ENCODE assay signal across 8 mouse cellular contexts in the genomic region with DNA sequence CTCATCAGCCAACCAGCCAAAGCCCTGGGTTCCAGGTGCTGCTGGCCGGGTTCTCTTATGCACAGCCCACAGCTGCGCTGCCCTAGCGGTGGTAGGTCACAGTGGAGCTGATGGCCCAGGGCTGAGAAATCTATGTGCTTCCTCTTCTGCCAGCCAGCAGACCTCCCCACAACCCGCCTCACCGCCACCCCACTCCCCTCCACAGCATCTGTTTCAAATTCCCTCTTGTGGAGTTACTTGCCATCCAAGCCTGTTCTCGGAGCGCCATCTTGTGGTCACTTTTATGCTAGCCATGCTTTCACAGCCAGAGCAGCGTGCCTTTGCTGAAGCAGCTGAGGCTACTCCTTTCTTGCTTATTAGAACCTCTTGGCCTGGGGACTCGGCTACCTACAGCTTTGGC. TPM values are rescaled to one million over a fixed set of nuclear protein-coding genes. Genes with fewer than 3 reads are reported as not detected.
A peak's percentile ranks its signal among the peaks of the same experiment; 100 is the strongest.
DNase-seq lines count a peak whose midpoint lies in the region; ATAC-seq and TF ChIP-seq lines count a peak whose summit lies in the region.

No protein-coding gene starts in this region.

- H3K79me2 ChIP-seq in C2C12 (ENCODE audit: control insufficient read depth, insufficient read depth) = peaks cover 13% of the 10 kb centered on the region

- peak; percentile 77 for TF ChIP-seq CTCF in C2C12 (IDR thresholded peaks at IDR 0.05; ENCODE audit: control insufficient read depth, insufficient read depth, insufficient read length)

- no peaks in the 10 kb centered on the region for H3K9me3 ChIP-seq in heart, embryonic 12.5 days (replicated peaks)
- no peaks in the 10 kb centered on the region for H3K9me3 ChIP-seq in kidney, embryonic 16.5 days (ENCODE audit: low read length)

- H3K4me3 ChIP-seq in C2C12 (ENCODE audit: insufficient read depth, poor library complexity, severe bottlenecking) = no peak overlapping the region
- H3K4me3 ChIP-seq in heart, embryonic 12.5 days = no peak overlapping the region
- peak overlapping the region; percentile 8; the same call in 1 of the 2 replicates for H3K4me3 ChIP-seq in kidney, embryonic 16.5 days (ENCODE audit: low read length)

- H3K36me3 ChIP-seq in C2C12 (ENCODE audit: control insufficient read depth, insufficient read depth) = peaks cover 4% of the 10 kb centered on the region
- peaks cover 32% of the 10 kb centered on the region for H3K36me3 ChIP-seq in heart, embryonic 12.5 days
- H3K36me3 ChIP-seq in kidney, embryonic 16.5 days (ENCODE audit: insufficient read depth, low read length) = peaks cover 26% of the 10 kb centered on the region

- H3K9ac ChIP-seq in heart, embryonic 12.5 days = peak overlapping the region; percentile 27; the same call in 1 of the 2 replicates
- no peak overlapping the region; the same call in 1 of the 2 replicates for H3K9ac ChIP-seq in kidney, embryonic 16.5 days (replicated peaks; ENCODE audit: low read length)

- H3K4me1 ChIP-seq in heart, embryonic 12.5 days (replicated peaks) = peaks cover 43% of the 10 kb centered on the region
- peaks cover 25% of the 10 kb centered on the region for H3K4me1 ChIP-seq in kidney, embryonic 16.5 days (ENCODE audit: insufficient read depth, low read length)

- ATAC-seq in erythroblast, adult 5-6 weeks (replicated peaks; ENCODE audit: low FRiP score, poor library complexity, severe bottlenecking) = peak; percentile 68
- peak; percentile 8; the same call in 1 of the 2 replicates for ATAC-seq in heart, embryonic 12.5 days (ENCODE audit: insufficient number of reproducible peaks, low FRiP score)
- peak; percentile 52 for ATAC-seq in kidney, embryonic 16.5 days (ENCODE audit: low FRiP score, low TSS enrichment)
- ATAC-seq in monocyte, adult 5-6 weeks (replicated peaks; ENCODE audit: insufficient number of reproducible peaks, low FRiP score, low TSS enrichment, poor library complexity, severe bottlenecking) = peak; percentile 78

- H3ac ChIP-seq in C2C12 (ENCODE audit: control insufficient read depth, insufficient read length, low read depth) = no peak overlapping the region

- H3K4me2 ChIP-seq in heart, embryonic 12.5 days = peak overlapping the region; percentile 29; the same call in 1 of the 2 replicates
- H3K4me2 ChIP-seq in kidney, embryonic 16.5 days (replicated peaks; ENCODE audit: low read depth, low read length) = no peak overlapping the region

- H3K27ac ChIP-seq in heart, embryonic 12.5 days (ENCODE audit: poor library complexity, severe bottlenecking) = no peak overlapping the region
- no peak overlapping the region for H3K27ac ChIP-seq in kidney, embryonic 16.5 days (ENCODE audit: low read length)

- WGBS in heart, embryonic 12.5 days = 9% methylated on average over 9 of the region's 9 CpGs
- WGBS in kidney, embryonic 16.5 days = 9% methylated on average over 9 of the region's 9 CpGs

- H3K27me3 ChIP-seq in C2C12 (ENCODE audit: control insufficient read depth, insufficient read depth, insufficient read length) = no peaks in the 10 kb centered on the region
- H3K27me3 ChIP-seq in heart, embryonic 12.5 days (replicated peaks) = no peaks in the 10 kb centered on the region
- no peaks in the 10 kb centered on the region for H3K27me3 ChIP-seq in kidney, embryonic 16.5 days (ENCODE audit: insufficient read depth, low read length)

- peaks cover 2% of the 10 kb centered on the region for H3K79me3 ChIP-seq in C2C12 (ENCODE audit: low read depth)

- DNase-seq in brain, adult 2 months (ENCODE audit: low read depth, low spot score) = peak; percentile 97
- peak; percentile 90 for DNase-seq in liver
- peak; percentile 89 to 96 for DNase-seq in spleen, postnatal 4 days (ENCODE audit: low spot score in 2 of 2)

TF ChIP-seq in C2C12, 6 proteins besides CTCF, POLR2A, EP300 and RAD21:
- TF ChIP-seq MYOD1 (IDR thresholded peaks at IDR 0.05; ENCODE audit: control insufficient read depth, insufficient read length, low read depth) (no peak), MAX (IDR thresholded peaks at IDR 0.05) (peak; percentile 89), FOSL1 (IDR thresholded peaks at IDR 0.05; ENCODE audit: insufficient read depth, low read length, poor library complexity, severe bottlenecking) (no peak), MYOG (IDR thresholded peaks at IDR 0.05; ENCODE audit: control insufficient read depth, extremely low read depth, insufficient read length) (no peak)

RNA-seq across cellular contexts. Expression of a gene that starts 15.7 kb away (rescaled TPM):
- 6.6 TPM for polyA plus RNA-seq in C2C12 (2012; fragmentation: generic; extraction: Trizol)
- 4.2 and 4.8 TPM in 2 replicates for total RNA-seq in erythroblast, adult 5-6 weeks (2015; ENCODE audit: low replicate concordance)
- total RNA-seq in erythroblast, adult 5-6 weeks (2017; ENCODE audit: low replicate concordance) = 3.3 and 3.7 TPM in 2 replicates
- polyA plus RNA-seq in heart, embryonic 12.5 days (2016; fragmentation: Nextera tagmentation; extraction: Ambion mirVana) = 7.3 and 9.9 TPM in 2 replicates
- polyA plus RNA-seq in kidney, embryonic 16.5 days (2015; fragmentation: Nextera tagmentation; extraction: Ambion mirVana) = 13.2 and 13.8 TPM in 2 replicates
- total RNA-seq in monocyte, adult 5-6 weeks (2017) = 6.7 to 13.7 TPM (median 6.9 TPM) in 3 replicates

RNA-seq across cellular contexts. Expression of a gene that starts 46.8 kb away (rescaled TPM):
- 8.2 TPM for polyA plus RNA-seq in C2C12 (2012; fragmentation: generic; extraction: Trizol)
- total RNA-seq in erythroblast, adult 5-6 weeks (2015; ENCODE audit: low replicate concordance) = 3.7 and 5.0 TPM in 2 replicates
- 2.0 and 2.8 TPM in 2 replicates for total RNA-seq in erythroblast, adult 5-6 weeks (2017; ENCODE audit: low replicate concordance)
- 5.8 and 7.2 TPM in 2 replicates for polyA plus RNA-seq in heart, embryonic 12.5 days (2016; fragmentation: Nextera tagmentation; extraction: Ambion mirVana)
- polyA plus RNA-seq in kidney, embryonic 16.5 days (2015; fragmentation: Nextera tagmentation; extraction: Ambion mirVana) = 3.6 and 4.4 TPM in 2 replicates
- 17.6 to 31.2 TPM (median 21.7 TPM) in 3 replicates for total RNA-seq in monocyte, adult 5-6 weeks (2017)

Comparison
In these comparisons a context has a peak if more than half of its experiments do, and no peak if none do; other contexts are left out.
1. ATAC-seq: peak in every context shown above with its lines; median percentile 78 in monocyte, adult 5-6 weeks; 68 in erythroblast, adult 5-6 weeks; 52 in kidney, embryonic 16.5 days; 8 in heart, embryonic 12.5 days.